Comparison of ENCODE assay signal across 12 mouse cellular contexts in genomic region chr10:93247902-93248301, GRCm38 (mm10).
DNase-seq lines count a peak whose midpoint lies in the region; ATAC-seq and TF ChIP-seq lines count a peak whose summit lies in the region.
"Had no signal": no experiment of that assay in that cellular context is flagged by ENCODE, and none has a peak within 500 bp of the region (broad histone marks: within the 10 kb centered on the region; RNA-seq: fewer than 3 reads in every experiment).

No protein-coding gene starts in this region.

- peaks cover 9% of the 10 kb centered on the region for H3K4me1 ChIP-seq in cortical plate, adult 2 months (ENCODE audit: control insufficient read depth, insufficient read depth, low read length)
- H3K4me1 ChIP-seq in limb, embryonic 15.5 days = peaks cover 41% of the 10 kb centered on the region
- H3K4me1 ChIP-seq in hindbrain, embryonic 12.5 days = peaks cover 5% of the 10 kb centered on the region; the same call in 1 of the 2 replicates

- DNase-seq in heart, adult 11 months = peak; percentile 93
- no peak for DNase-seq in heart, adult 8-10 months (ENCODE audit: low spot score)
- no peak for DNase-seq in left cerebral cortex, adult 2 months (ENCODE audit: extremely low spot score in 1 of 2, low spot score in 2 of 2)
- DNase-seq in left cerebral cortex, postnatal 14 days (ENCODE audit: low spot score in 2 of 2) = no peak
- DNase-seq in thymus, adult 18-20 months = no peak
- DNase-seq: cerebellum, postnatal 36 days; kidney, postnatal 10 days; lung, postnatal 4 days; thymus, postnatal 14 days had no signal

- H3K36me3 ChIP-seq in limb, embryonic 15.5 days = peaks cover 27% of the 10 kb centered on the region; the same call in 1 of the 2 replicates
- peaks cover 15% of the 10 kb centered on the region; the same call in 1 of the 2 replicates for H3K36me3 ChIP-seq in hindbrain, embryonic 12.5 days

- WGBS in limb, embryonic 15.5 days = 30% methylated on average over 6 of the region's 6 CpGs
- 55% methylated on average over 6 of the region's 6 CpGs for WGBS in hindbrain, embryonic 12.5 days

- H3K27me3 ChIP-seq in limb, embryonic 15.5 days = no peaks in the 10 kb centered on the region
- H3K27me3 ChIP-seq in hindbrain, embryonic 12.5 days = no peaks in the 10 kb centered on the region

- no peak for TF ChIP-seq CTCF in left cerebral cortex, adult 2 months (IDR thresholded peaks at IDR 0.05)
- TF ChIP-seq CTCF in cortical plate, adult 2 months (IDR thresholded peaks at IDR 0.05; ENCODE audit: extremely low read depth, insufficient read depth, low read length) = no peak

- no peaks in the 10 kb centered on the region for H3K9me3 ChIP-seq in limb, embryonic 15.5 days
- H3K9me3 ChIP-seq in hindbrain, embryonic 12.5 days (replicated peaks) = no peaks in the 10 kb centered on the region

- no peak for ATAC-seq in limb, embryonic 15.5 days (ENCODE audit: insufficient number of reproducible peaks, low FRiP score, low TSS enrichment, low read depth)
- ATAC-seq in hindbrain, embryonic 12.5 days (ENCODE audit: low FRiP score) = no peak

- H3K9ac ChIP-seq in limb, embryonic 15.5 days = no peak overlapping the region
- no peak overlapping the region for H3K9ac ChIP-seq in hindbrain, embryonic 12.5 days

- no peak for TF ChIP-seq POLR2A in cortical plate, adult 2 months (IDR thresholded peaks at IDR 0.05; ENCODE audit: extremely low read depth, insufficient read depth, low read length)

- intact Hi-C loops in left cerebral cortex, adult 2 months (cut with DNase I) = no loop called here
- intact Hi-C loops in left cerebral cortex, postnatal 14 days (cut with DNase I) = no loop called here

- no peak overlapping the region for H3K4me2 ChIP-seq in limb, embryonic 15.5 days
- H3K4me2 ChIP-seq in hindbrain, embryonic 12.5 days (replicated peaks) = no peak overlapping the region

- peak overlapping the region; percentile 76 for H3K27ac ChIP-seq in left cerebral cortex, adult 2 months
- peak overlapping the region; percentile 0; the same call in 1 of the 2 replicates for H3K27ac ChIP-seq in cortical plate, adult 2 months (ENCODE audit: insufficient read depth, low read length)
- peak overlapping the region; percentile 51; the same call in 1 of the 2 replicates for H3K27ac ChIP-seq in limb, embryonic 15.5 days
- H3K27ac ChIP-seq in hindbrain, embryonic 12.5 days = no peak overlapping the region

- H3K4me3 ChIP-seq in left cerebral cortex, adult 2 months = no peak overlapping the region
- H3K4me3 ChIP-seq in cortical plate, adult 2 months (ENCODE audit: insufficient read depth, low read length) = no peak overlapping the region
- no peak overlapping the region for H3K4me3 ChIP-seq in limb, embryonic 15.5 days
- no peak overlapping the region for H3K4me3 ChIP-seq in hindbrain, embryonic 12.5 days
